Mouse (Mus musculus) spleen, embryonic (tissue): Measurements from ENCODE around the gene Foxl1.

Experiments
- CTCF ChIA-PET: fragments of 350-600 bp; sonication (Branson Sonifier 250); formaldehyde crosslinking; loops from one replicate; lab custom pipeline; 2022; lab: Charles Lee

Foxl1 gene

DNA sequence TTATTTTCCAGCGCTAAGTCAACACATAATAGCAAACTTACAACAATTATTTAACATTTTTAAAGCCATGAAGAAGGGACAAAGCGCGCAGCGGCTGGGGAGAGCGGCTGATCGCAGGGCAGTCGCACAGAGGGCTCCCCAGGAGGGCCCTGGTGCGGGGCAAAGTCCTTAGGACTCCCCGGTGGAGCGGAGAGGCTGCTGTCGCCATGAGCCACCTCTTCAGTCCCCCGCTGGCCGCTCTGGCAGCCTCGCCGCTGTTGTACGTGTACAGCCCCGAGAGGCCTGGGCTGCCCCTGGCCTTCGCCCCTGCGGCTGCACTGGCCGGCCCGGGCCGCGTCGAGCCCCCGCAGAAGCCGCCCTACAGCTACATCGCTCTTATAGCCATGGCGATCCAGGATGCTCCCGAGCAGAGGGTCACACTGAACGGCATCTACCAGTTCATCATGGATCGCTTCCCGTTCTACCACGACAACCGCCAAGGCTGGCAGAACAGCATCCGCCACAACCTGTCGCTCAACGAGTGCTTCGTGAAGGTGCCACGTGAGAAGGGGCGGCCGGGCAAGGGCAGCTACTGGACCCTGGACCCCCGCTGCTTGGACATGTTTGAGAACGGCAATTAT is at the start of gene Foxl1:
TSS of gene Foxl1 (plus strand) at position 185 of the 620 bp plus-strand sequence.
- CTCF ChIA-PET: no interaction called here

GRCm38 (mm10) chr8:121078721-121079120 is 49.0 kb upstream of the Foxl1 start:
- CTCF ChIA-PET: no interaction called here

- CTCF ChIA-PET: no interaction called here
Measured at GRCm38 (mm10) chr8:121079201-121079600, 48.5 kb upstream of the Foxl1 start.

GRCm38 (mm10) chr8:121079944-121080343 is 47.8 kb upstream of the Foxl1 start:
- CTCF ChIA-PET: no interaction called here

- CTCF ChIA-PET: no interaction called here
Measured at GRCm38 (mm10) chr8:121080361-121081090, 47.2 kb upstream of the Foxl1 start.

- CTCF ChIA-PET: no interaction called here
Measured at GRCm38 (mm10) chr8:121081398-121081797, 46.3 kb upstream of the Foxl1 start.

DNA sequence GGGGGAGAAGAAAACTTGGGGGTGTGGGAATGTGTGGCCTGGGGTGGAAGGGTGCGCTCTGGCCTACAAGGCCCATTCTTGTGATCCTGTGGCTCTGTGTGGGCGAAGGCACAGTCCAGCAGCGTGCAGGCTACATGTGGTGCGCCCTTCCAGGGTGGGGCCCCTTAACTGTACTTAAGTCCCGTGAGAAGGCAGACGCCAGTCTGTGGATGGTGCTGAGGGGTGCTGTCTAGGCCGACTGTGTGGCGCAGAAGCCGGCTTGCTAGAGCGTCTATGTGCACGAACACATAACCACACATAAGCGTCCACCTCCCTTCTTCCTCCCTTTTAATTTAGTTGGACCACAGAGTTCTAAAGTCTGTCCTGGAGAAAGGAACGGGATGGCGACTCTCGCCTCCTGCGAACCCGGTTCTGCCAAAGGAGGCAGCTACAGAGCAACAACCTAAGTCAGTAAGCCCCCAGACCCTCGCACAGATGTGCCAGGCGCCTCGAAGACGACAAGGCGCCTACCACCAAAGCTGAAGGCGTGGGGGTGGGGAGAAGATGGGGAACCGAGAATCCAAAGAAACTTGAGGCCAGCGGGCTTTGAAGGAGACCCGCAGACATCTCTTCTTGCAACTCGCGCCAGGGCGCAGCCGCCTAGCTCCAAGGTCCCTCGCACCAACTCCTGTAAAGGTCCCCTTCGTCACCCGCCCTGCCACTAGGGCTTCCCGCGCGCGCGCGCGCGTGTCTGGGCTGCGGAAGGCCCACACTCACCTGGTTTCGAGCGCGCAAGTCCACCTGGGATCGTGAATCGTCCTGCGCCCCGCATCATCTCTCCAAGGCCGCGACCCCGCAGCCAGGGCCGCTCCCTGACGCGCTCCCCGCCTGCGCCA is 45.3 kb upstream of the Foxl1 start:
- CTCF ChIA-PET: no interaction called here

DNA sequence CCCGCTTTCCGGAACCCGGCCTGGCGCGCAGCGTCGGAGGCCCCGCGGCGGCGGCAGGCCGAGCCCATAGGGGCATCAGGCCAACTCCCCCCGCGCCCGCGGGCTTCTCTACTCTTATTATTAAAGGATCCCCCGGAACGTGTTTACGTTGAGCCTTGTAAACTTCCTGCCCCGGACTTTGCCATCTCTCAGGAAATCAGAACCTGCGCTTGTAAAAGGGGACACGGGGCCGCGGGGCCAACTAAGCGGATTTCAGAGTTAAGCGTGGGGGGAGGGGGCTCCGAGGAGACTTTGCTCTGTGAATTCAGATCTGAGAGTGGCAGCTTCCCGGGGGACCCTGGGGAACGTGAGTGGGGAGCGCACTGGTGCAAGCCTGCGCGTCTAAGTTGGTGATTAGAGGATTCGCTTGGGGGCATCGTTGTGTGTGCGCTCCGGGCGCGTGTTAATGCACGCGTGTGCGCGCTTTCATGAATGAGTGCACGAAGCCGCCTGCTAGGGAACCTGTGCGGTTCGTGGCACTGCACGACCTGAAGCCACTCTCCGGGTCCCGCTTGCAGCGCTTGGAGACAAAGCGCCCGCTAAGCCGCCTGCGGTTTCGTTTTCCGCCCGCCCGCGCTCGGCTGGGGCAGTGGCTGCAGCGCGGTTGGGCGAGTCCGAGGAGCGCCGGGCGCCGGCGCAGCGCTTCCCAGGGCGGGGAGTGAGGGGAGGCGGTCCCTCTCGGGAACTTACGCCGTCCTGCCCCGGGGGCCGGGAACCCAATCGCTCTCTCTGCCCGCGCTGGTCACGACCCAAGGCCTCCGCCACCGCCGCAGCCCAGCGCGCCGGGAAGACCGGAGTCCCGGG is 44.4 kb upstream of the Foxl1 start:
- CTCF ChIA-PET: no interaction called here

- CTCF ChIA-PET: no interaction called here
Measured at GRCm38 (mm10) chr8:121083936-121084209, 43.9 kb upstream of the Foxl1 start.

DNA sequence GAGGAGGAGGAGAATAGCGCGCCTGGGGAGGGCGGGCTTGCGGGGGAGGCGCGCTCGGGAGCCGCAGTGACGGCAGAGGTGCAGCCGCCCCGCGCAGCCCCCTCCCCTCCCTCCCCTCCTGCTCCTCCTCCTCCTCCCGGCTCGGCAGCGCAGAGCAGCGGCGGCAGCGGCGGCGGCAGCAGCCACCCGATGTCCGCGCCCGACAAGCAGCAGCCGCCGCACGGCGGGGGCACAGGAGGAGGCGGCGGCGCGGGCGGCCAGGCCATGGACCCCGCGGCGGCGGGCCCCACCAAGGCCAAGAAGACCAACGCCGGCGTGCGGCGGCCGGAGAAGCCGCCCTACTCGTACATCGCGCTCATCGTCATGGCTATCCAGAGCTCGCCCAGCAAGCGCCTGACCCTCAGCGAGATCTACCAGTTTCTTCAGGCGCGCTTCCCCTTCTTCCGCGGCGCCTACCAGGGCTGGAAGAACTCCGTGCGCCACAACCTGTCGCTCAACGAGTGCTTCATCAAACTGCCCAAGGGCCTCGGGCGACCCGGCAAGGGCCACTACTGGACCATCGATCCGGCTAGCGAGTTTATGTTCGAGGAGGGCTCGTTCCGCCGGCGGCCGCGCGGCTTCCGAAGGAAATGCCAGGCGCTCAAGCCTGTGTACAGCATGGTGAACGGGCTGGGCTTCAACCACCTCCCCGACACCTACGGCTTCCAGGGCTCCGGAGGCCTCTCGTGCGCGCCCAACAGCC is 43.4 kb upstream of the Foxl1 start, which contains the start of gene Foxf1:
TSS of gene Foxf1 (plus strand) at position 177 of the 742 bp plus-strand sequence.
- CTCF ChIA-PET: no interaction called here

DNA sequence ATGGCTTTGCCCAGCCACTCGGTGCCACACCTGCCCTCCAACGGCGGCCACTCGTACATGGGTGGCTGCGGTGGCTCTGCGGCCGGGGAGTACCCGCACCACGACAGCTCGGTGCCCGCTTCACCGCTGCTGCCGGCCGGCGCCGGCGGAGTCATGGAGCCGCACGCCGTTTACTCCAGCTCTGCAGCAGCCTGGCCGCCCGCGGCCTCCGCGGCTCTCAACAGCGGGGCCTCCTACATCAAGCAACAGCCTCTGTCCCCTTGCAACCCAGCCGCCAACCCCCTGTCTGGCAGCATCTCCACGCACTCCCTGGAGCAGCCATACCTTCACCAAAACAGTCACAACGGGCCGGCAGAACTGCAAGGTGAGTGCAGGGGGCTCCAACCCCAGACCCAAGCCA is 42.7 kb upstream of the Foxl1 start:
- CTCF ChIA-PET: no interaction called here

DNA sequence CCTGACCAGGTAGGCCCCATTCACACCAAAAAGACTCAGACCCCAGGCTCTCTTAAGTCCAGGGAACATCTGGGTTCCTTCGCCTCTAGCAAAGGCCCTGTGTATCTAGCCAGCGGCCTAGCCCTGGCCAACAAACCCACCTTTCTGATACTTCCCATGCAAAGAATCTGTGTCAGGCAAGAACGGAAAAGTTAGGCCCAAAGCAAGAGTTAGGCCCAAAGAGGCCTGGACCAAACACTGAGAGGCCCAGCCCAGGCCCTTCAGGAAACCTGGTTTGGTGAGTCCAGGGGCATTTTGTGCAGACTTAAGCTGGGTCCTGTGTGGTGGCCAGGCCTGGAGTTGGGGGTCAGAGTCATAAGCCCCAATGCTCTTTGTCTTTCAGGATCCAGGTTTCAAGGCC is 42.2 kb upstream of the Foxl1 start:
- CTCF ChIA-PET: no interaction called here

GRCm38 (mm10) chr8:121086004-121086900 is 41.5 kb upstream of the Foxl1 start:
- CTCF ChIA-PET: no interaction called here

DNA sequence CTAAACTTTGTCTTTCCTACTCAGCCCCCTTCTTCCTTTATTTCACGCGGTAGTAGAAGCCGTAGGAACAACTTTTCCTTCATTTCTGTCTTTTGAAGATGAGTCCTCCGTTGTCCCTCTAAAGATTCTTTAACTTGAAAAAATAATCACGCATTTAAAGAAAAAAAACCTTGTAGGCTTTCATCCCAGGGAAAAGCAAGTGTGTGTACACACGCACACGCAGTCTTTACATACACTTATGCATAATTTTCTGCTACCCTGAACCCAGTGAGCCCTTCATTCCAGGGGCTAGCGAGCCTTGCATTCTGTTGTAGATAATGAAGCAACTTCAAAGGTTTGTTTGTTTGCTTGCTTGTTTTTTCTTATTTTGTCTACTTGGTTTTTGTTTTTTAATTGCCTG is 39.5 kb upstream of the Foxl1 start:
- CTCF ChIA-PET: no interaction called here

DNA sequence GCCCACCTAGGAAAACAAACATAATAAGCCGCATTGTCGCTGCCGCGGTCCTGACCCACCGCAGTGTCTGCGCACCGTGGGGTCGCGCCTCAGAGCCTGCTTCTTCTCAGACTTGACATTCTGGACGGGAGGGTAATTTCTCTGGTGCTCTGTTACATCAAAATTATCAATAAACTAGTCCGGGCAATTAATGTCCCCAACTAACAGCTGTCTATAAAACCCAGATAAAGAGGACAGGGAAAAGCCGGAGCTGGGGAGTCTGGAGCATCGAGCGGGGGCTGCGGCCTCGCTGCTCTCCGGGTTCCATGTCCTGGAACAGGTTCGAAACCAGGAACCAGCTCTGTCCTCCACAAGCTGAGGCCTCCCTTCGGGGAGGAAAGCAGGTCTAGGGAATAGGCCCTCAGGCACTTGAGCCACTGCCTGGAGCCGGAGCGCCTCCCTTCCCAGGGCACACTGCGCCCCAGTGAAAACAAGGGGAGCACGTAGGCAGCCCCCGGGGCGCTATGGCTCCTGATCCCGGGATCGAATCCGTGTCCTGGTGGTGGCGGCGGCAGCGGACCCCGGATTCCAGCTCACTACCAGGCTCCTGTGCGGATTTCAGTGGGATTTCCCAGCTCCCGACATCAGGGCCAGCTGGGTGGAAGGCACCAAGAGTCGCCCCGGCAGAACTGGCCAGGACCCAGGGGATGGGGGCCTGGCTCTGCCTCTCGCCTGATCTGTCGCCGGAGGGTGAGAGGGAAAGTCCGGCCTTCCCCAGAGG is 38.7 kb upstream of the Foxl1 start:
- CTCF ChIA-PET: no interaction called here

GRCm38 (mm10) chr8:121089631-121090380 is 37.9 kb upstream of the Foxl1 start:
- CTCF ChIA-PET: no interaction called here

DNA sequence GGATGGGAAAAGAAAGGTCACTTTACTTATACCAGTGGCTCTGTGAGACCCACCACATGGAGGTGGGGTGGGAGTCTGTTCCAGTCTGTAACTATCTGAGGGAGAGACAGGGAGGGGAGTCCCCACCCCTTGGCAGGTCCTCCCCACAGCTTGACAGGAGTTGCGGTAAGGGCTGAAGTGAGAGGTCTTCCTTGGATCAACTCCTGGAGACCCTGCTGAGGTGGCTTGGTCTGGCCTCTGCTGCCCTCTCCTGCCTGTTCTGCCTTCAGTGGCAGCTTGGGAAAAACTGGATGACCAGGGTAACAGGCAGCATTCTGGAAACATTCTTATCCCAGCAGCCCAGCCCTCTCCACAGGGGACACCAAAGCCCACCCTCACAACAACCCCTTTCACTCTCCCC is 37.0 kb upstream of the Foxl1 start:
- CTCF ChIA-PET: no interaction called here

DNA sequence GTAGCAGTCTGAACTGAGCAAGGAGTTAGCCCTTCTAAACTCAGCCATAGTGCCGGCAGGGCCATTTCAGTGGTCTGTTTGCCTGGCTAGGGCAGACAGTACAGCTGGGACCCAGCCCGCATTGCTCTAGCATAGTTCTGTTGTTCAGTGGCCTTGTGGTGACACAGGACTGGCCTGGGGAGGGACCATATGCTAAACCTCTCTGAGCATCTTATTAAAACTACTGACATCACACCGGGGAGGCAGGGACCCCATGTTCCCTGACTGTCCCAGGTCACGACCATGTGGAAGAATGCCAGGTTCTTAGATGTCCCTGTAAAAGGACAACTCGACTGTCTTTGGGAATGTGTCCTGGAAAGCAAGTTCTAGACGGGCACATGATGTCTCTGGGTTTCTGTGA is 35.6 kb upstream of the Foxl1 start:
- CTCF ChIA-PET: interaction anchor here (0.6 kb wide), 1 partner anchor 456 kb away, joined by 3 read pairs; no protein-coding TSS in a partner anchor
